ENCODE assay signal across 8 mouse cellular contexts in genomic region chr9:120936351-120936750, GRCm38 (mm10). TPM values are rescaled to one million over a fixed set of nuclear protein-coding genes. Genes with fewer than 3 reads are reported as not detected.
A peak's percentile ranks its signal among the peaks of the same experiment; 100 is the strongest.
DNase-seq lines count a peak whose midpoint lies in the region; ATAC-seq and TF ChIP-seq lines count a peak whose summit lies in the region.

No protein-coding gene starts in this region.

- no peaks in the 10 kb centered on the region for H3K9me3 ChIP-seq in intestine, embryonic 15.5 days
- no peaks in the 10 kb centered on the region for H3K9me3 ChIP-seq in limb, embryonic 14.5 days (ENCODE audit: control insufficient read depth, low read length)
- H3K9me3 ChIP-seq in midbrain, embryonic 14.5 days (ENCODE audit: control insufficient read depth, low read length): no peaks in the 10 kb centered on the region

- WGBS in intestine, embryonic 15.5 days: 12% methylated on average over 8 of the region's 8 CpGs
- WGBS in limb, embryonic 14.5 days: 16% methylated on average over 8 of the region's 8 CpGs
- 16% methylated on average over 8 of the region's 8 CpGs for WGBS in midbrain, embryonic 14.5 days

- no peak for TF ChIP-seq POLR2A in limb, embryonic 14.5 days (IDR thresholded peaks at IDR 0.05; ENCODE audit: borderline replicate concordance, extremely low read depth, insufficient read depth, insufficient read length)

- intact Hi-C loops in gastrocnemius, postnatal 14 days (cut with DNase I; ENCODE audit: low total_unique reads): loop anchor here (10.0 kb wide), 1 partner anchor 332 kb away; no protein-coding TSS in a partner anchor

- H3K4me1 ChIP-seq in intestine, embryonic 15.5 days (replicated peaks): peaks cover 40% of the 10 kb centered on the region
- peaks cover 41% of the 10 kb centered on the region for H3K4me1 ChIP-seq in limb, embryonic 14.5 days (ENCODE audit: control insufficient read depth, insufficient read depth, low read length)
- H3K4me1 ChIP-seq in midbrain, embryonic 14.5 days (ENCODE audit: control insufficient read depth, insufficient read depth, low read length): peaks cover 62% of the 10 kb centered on the region

- peak overlapping the region; percentile 73 for H3K4me2 ChIP-seq in intestine, embryonic 15.5 days (replicated peaks)
- H3K4me2 ChIP-seq in limb, embryonic 14.5 days (replicated peaks; ENCODE audit: low read depth, low read length, severe bottlenecking): peak overlapping the region; percentile 61
- H3K4me2 ChIP-seq in midbrain, embryonic 14.5 days (ENCODE audit: low read length): peak overlapping the region; percentile 70

- peak overlapping the region; percentile 91 for H3K4me3 ChIP-seq in intestine, embryonic 15.5 days (replicated peaks)
- H3K4me3 ChIP-seq in limb, embryonic 14.5 days (replicated peaks; ENCODE audit: low read length): peak overlapping the region; percentile 89
- peak overlapping the region; percentile 83 for H3K4me3 ChIP-seq in midbrain, embryonic 14.5 days (replicated peaks; ENCODE audit: low read depth, low read length)

- ATAC-seq in intestine, embryonic 15.5 days: no peak
- ATAC-seq in limb, embryonic 14.5 days (ENCODE audit: low FRiP score, low read depth): no peak
- ATAC-seq in midbrain, embryonic 14.5 days (ENCODE audit: low FRiP score, low TSS enrichment): no peak

- H3K36me3 ChIP-seq in intestine, embryonic 15.5 days: no peaks in the 10 kb centered on the region
- H3K36me3 ChIP-seq in limb, embryonic 14.5 days (ENCODE audit: control insufficient read depth, insufficient read depth, low read length): peaks cover 15% of the 10 kb centered on the region; the same call in 1 of the 2 replicates
- H3K36me3 ChIP-seq in midbrain, embryonic 14.5 days (ENCODE audit: control insufficient read depth, insufficient read depth, low read length): peaks cover under 1% of the 10 kb centered on the region; the same call in 1 of the 2 replicates

- no peak overlapping the region for H3K27ac ChIP-seq in intestine, embryonic 15.5 days
- H3K27ac ChIP-seq in limb, embryonic 14.5 days (replicated peaks; ENCODE audit: low read depth, low read length): no peak overlapping the region
- H3K27ac ChIP-seq in midbrain, embryonic 14.5 days (replicated peaks; ENCODE audit: low read depth, low read length): no peak overlapping the region

- DNase-seq in A20 (ENCODE audit: low read depth, low spot score): peak; percentile 51
- peak; percentile 73 for DNase-seq in adipocyte (ENCODE audit: low spot score)
- DNase-seq in embryo, embryonic 10.5 days (ENCODE audit: low spot score): peak; percentile 85
- peak; percentile 61 for DNase-seq in gastrocnemius, postnatal 14 days
- DNase-seq in limb, embryonic 14.5 days (ENCODE audit: low spot score): peak; percentile 75
- peak; percentile 85 for DNase-seq in midbrain, embryonic 14.5 days
- peak; percentile 58 for DNase-seq in telencephalon, adult 2 months (ENCODE audit: low read depth, low spot score)

- no peaks in the 10 kb centered on the region for H3K27me3 ChIP-seq in intestine, embryonic 15.5 days (replicated peaks)
- no peaks in the 10 kb centered on the region for H3K27me3 ChIP-seq in limb, embryonic 14.5 days (ENCODE audit: control insufficient read depth, insufficient read depth, low read length)
- no peaks in the 10 kb centered on the region for H3K27me3 ChIP-seq in midbrain, embryonic 14.5 days (ENCODE audit: control insufficient read depth, insufficient read depth, low read length)

- H3K9ac ChIP-seq in intestine, embryonic 15.5 days: peak overlapping the region; percentile 95; the same call in 1 of the 2 replicates
- 0 out of 2 replicates have a peak overlapping the region, but pooled peaks have one; percentile 92 for H3K9ac ChIP-seq in limb, embryonic 14.5 days (ENCODE audit: low read depth, low read length, severe bottlenecking)
- no peak overlapping the region for H3K9ac ChIP-seq in midbrain, embryonic 14.5 days (replicated peaks; ENCODE audit: low read length)

RNA-seq across cellular contexts. Expression of gene Ctnnb1, which starts 7.3 kb away (rescaled TPM):
- total RNA-seq in gastrocnemius, postnatal 14 days (2021): 100 to 1,000 TPM; 221 to 244 TPM
- polyA plus RNA-seq in intestine, embryonic 15.5 days (2015; fragmentation: Nextera tagmentation; extraction: Ambion mirVana): 474 and 475 TPM in 2 replicates
- 486 and 502 TPM in 2 replicates for polyA plus RNA-seq in limb, embryonic 14.5 days (2012; rRNA removed)
- polyA plus RNA-seq in limb, embryonic 14.5 days (2014; fragmentation: Nextera tagmentation; extraction: Ambion mirVana): 783 and 809 TPM in 2 replicates
- 484 and 702 TPM in 2 replicates for polyA plus RNA-seq in midbrain, embryonic 14.5 days (2014; fragmentation: Nextera tagmentation; extraction: Ambion mirVana)
